Mouse (Mus musculus): Measurements from ENCODE around the gene Urgcp. TPM values are rescaled to one million over a fixed set of nuclear protein-coding genes. Genes with fewer than 3 reads are reported as not detected.
"Not testable (repeated sequence)": the region's sequence is repeated elsewhere in the genome, so short reads cannot be mapped to it uniquely, and the experiment has no call there.

Gene Urgcp
- 39.3 and 42.2 TPM in 2 replicates for polyA plus RNA-seq (2015; fragmentation: Nextera tagmentation; extraction: Ambion mirVana)

GRCm38 (mm10) chr11:5761820-5762632, at the start of gene Urgcp:
Gene Urgcp, minus strand, starts transcription at chr11:5762376.
- Histone ChIP-seq H3K9ac (ENCODE audit: low read length) (peak within 1 kb of the TSS; percentile 98), H3K9me3 (replicated peaks; ENCODE audit: control insufficient read depth, low read length) (no peaks in the 10 kb centered on the region), H3K4me1 (ENCODE audit: control insufficient read depth, insufficient read depth, low read length) (peaks cover 17% of the 10 kb centered on the region), H3K4me3 (ENCODE audit: low read length) (peak within 1 kb of the TSS; percentile 89), H3K27ac (ENCODE audit: low read length) (peak within 1 kb of the TSS; percentile 96), H3K36me3 (ENCODE audit: control insufficient read depth, insufficient read depth) (peaks cover 2% of the 10 kb centered on the region; the same call in 1 of the 2 replicates), H3K4me2 (ENCODE audit: low read depth, low read length) (peak within 1 kb of the TSS; percentile 72), H3K27me3 (ENCODE audit: control insufficient read depth, insufficient read depth, low read length) (no peaks in the 10 kb centered on the region)
- ATAC-seq (replicated peaks; ENCODE audit: extremely low read depth, insufficient read depth, low FRiP score), result peak; percentile 98
- WGBS, result 0% methylated on average over 68 of the region's 68 CpGs

GRCm38 (mm10) chr11:5809487-5809886, 47.3 kb upstream of the Urgcp start:
- not testable (repeated sequence) for H3K9ac ChIP-seq (ENCODE audit: low read length); H3K4me2 ChIP-seq (ENCODE audit: low read depth, low read length); H3K27ac ChIP-seq (ENCODE audit: low read length); H3K36me3 ChIP-seq (ENCODE audit: control insufficient read depth, insufficient read depth); ATAC-seq (replicated peaks; ENCODE audit: extremely low read depth, insufficient read depth, low FRiP score); H3K9me3 ChIP-seq (replicated peaks; ENCODE audit: control insufficient read depth, low read length); H3K27me3 ChIP-seq (ENCODE audit: control insufficient read depth, insufficient read depth, low read length); H3K4me1 ChIP-seq (ENCODE audit: control insufficient read depth, insufficient read depth, low read length); H3K4me3 ChIP-seq (ENCODE audit: low read length)
- 83% methylated on average over 4 of the region's 4 CpGs for WGBS

- H3K27ac ChIP-seq (ENCODE audit: low read length), result no peak overlapping the region
- no peak overlapping the region for H3K4me3 ChIP-seq (ENCODE audit: low read length)
- WGBS, result 83% methylated on average over 9 of the region's 9 CpGs
- no peak overlapping the region for H3K9ac ChIP-seq (ENCODE audit: low read length)
- ATAC-seq (replicated peaks; ENCODE audit: extremely low read depth, insufficient read depth, low FRiP score), result no peak
- no peaks in the 10 kb centered on the region for H3K27me3 ChIP-seq (ENCODE audit: control insufficient read depth, insufficient read depth, low read length)
- peaks cover 5% of the 10 kb centered on the region for H3K4me1 ChIP-seq (ENCODE audit: control insufficient read depth, insufficient read depth, low read length)
- no peaks in the 10 kb centered on the region for H3K9me3 ChIP-seq (replicated peaks; ENCODE audit: control insufficient read depth, low read length)
- no peak overlapping the region for H3K4me2 ChIP-seq (ENCODE audit: low read depth, low read length)
- H3K36me3 ChIP-seq (ENCODE audit: control insufficient read depth, insufficient read depth), result no peaks in the 10 kb centered on the region
Measured at GRCm38 (mm10) chr11:5807956-5808355, 45.8 kb upstream of the Urgcp start.

- Histone ChIP-seq H3K9ac (ENCODE audit: low read length) (no peak overlapping the region), H3K27me3 (ENCODE audit: control insufficient read depth, insufficient read depth, low read length) (no peaks in the 10 kb centered on the region), H3K36me3 (ENCODE audit: control insufficient read depth, insufficient read depth) (peaks cover 3% of the 10 kb centered on the region; the same call in 1 of the 2 replicates), H3K27ac (ENCODE audit: low read length) (no peak overlapping the region), H3K4me2 (ENCODE audit: low read depth, low read length) (no peak overlapping the region), H3K9me3 (replicated peaks; ENCODE audit: control insufficient read depth, low read length) (no peaks in the 10 kb centered on the region), H3K4me1 (ENCODE audit: control insufficient read depth, insufficient read depth, low read length) (peaks cover 13% of the 10 kb centered on the region), H3K4me3 (ENCODE audit: low read length) (no peak overlapping the region)
- 86% methylated on average over 3 of the region's 3 CpGs for WGBS
- no peak for ATAC-seq (replicated peaks; ENCODE audit: extremely low read depth, insufficient read depth, low FRiP score)
Measured at GRCm38 (mm10) chr11:5805711-5806110, 43.5 kb upstream of the Urgcp start.

- Histone ChIP-seq H3K27ac (ENCODE audit: low read length) (peak overlapping the region; percentile 76), H3K4me1 (ENCODE audit: control insufficient read depth, insufficient read depth, low read length) (peaks cover 21% of the 10 kb centered on the region), H3K4me3 (ENCODE audit: low read length) (no peak overlapping the region), H3K9ac (ENCODE audit: low read length) (0 out of 2 replicates have a peak overlapping the region, but pooled peaks have one; percentile 28), H3K36me3 (ENCODE audit: control insufficient read depth, insufficient read depth) (peaks cover 9% of the 10 kb centered on the region; the same call in 1 of the 2 replicates), H3K27me3 (ENCODE audit: control insufficient read depth, insufficient read depth, low read length) (no peaks in the 10 kb centered on the region), H3K4me2 (ENCODE audit: low read depth, low read length) (peak overlapping the region; percentile 25), H3K9me3 (replicated peaks; ENCODE audit: control insufficient read depth, low read length) (no peaks in the 10 kb centered on the region)
- 59% methylated on average over 5 of the region's 5 CpGs for WGBS
- ATAC-seq (replicated peaks; ENCODE audit: extremely low read depth, insufficient read depth, low FRiP score), result no peak
Measured at GRCm38 (mm10) chr11:5804174-5804573, 42.0 kb upstream of the Urgcp start.

GRCm38 (mm10) chr11:5803551-5803981, 41.4 kb upstream of the Urgcp start, which contains the start of gene Pgam2:
Gene Pgam2, minus strand, starts transcription at chr11:5803733.
- H3K4me1 ChIP-seq (ENCODE audit: control insufficient read depth, insufficient read depth, low read length), result peaks cover 21% of the 10 kb centered on the region
- peak; percentile 86 for ATAC-seq (replicated peaks; ENCODE audit: extremely low read depth, insufficient read depth, low FRiP score)
- peak within 1 kb of the TSS; percentile 76 for H3K9ac ChIP-seq (ENCODE audit: low read length)
- no peaks in the 10 kb centered on the region for H3K9me3 ChIP-seq (replicated peaks; ENCODE audit: control insufficient read depth, low read length)
- peak within 1 kb of the TSS; percentile 91 for H3K27ac ChIP-seq (ENCODE audit: low read length)
- WGBS, result 21% methylated on average over 8 of the region's 8 CpGs
- H3K4me3 ChIP-seq (ENCODE audit: low read length), result peak within 1 kb of the TSS; percentile 70
- H3K27me3 ChIP-seq (ENCODE audit: control insufficient read depth, insufficient read depth, low read length), result no peaks in the 10 kb centered on the region
- peaks cover 15% of the 10 kb centered on the region; the same call in 1 of the 2 replicates for H3K36me3 ChIP-seq (ENCODE audit: control insufficient read depth, insufficient read depth)
- H3K4me2 ChIP-seq (ENCODE audit: low read depth, low read length), result peak within 1 kb of the TSS; percentile 55

GRCm38 (mm10) chr11:5802457-5803217, 40.5 kb upstream of the Urgcp start:
- 44% methylated on average over 8 of the region's 8 CpGs for WGBS
- no peak for ATAC-seq (replicated peaks; ENCODE audit: extremely low read depth, insufficient read depth, low FRiP score)
- H3K4me3 ChIP-seq (ENCODE audit: low read length), result peak overlapping the region; percentile 70
- peaks cover 15% of the 10 kb centered on the region; the same call in 1 of the 2 replicates for H3K36me3 ChIP-seq (ENCODE audit: control insufficient read depth, insufficient read depth)
- no peaks in the 10 kb centered on the region for H3K27me3 ChIP-seq (ENCODE audit: control insufficient read depth, insufficient read depth, low read length)
- peak overlapping the region; percentile 76 for H3K9ac ChIP-seq (ENCODE audit: low read length)
- H3K4me2 ChIP-seq (ENCODE audit: low read depth, low read length), result peak overlapping the region; percentile 55
- no peaks in the 10 kb centered on the region for H3K9me3 ChIP-seq (replicated peaks; ENCODE audit: control insufficient read depth, low read length)
- peak overlapping the region; percentile 91 for H3K27ac ChIP-seq (ENCODE audit: low read length)
- peaks cover 21% of the 10 kb centered on the region for H3K4me1 ChIP-seq (ENCODE audit: control insufficient read depth, insufficient read depth, low read length)

GRCm38 (mm10) chr11:5802005-5802404, 39.8 kb upstream of the Urgcp start:
- 0 out of 2 replicates have a peak, but pooled peaks have one; percentile 15 for ATAC-seq (replicated peaks; ENCODE audit: extremely low read depth, insufficient read depth, low FRiP score)
- Histone ChIP-seq H3K9me3 (replicated peaks; ENCODE audit: control insufficient read depth, low read length) (no peaks in the 10 kb centered on the region), H3K4me2 (ENCODE audit: low read depth, low read length) (peak overlapping the region; percentile 55), H3K27me3 (ENCODE audit: control insufficient read depth, insufficient read depth, low read length) (no peaks in the 10 kb centered on the region), H3K4me3 (ENCODE audit: low read length) (peak overlapping the region; percentile 70), H3K4me1 (ENCODE audit: control insufficient read depth, insufficient read depth, low read length) (peaks cover 21% of the 10 kb centered on the region), H3K9ac (ENCODE audit: low read length) (peak overlapping the region; percentile 76), H3K36me3 (ENCODE audit: control insufficient read depth, insufficient read depth) (peaks cover 19% of the 10 kb centered on the region), H3K27ac (ENCODE audit: low read length) (peak overlapping the region; percentile 91)
- 36% methylated on average over 12 of the region's 12 CpGs for WGBS
